Mouse (Mus musculus) frontal cortex, adult 2 months (tissue): ENCODE data around the gene Gm10153. TPM values are rescaled to one million over a fixed set of nuclear protein-coding genes. Genes with fewer than 3 reads are reported as not detected.
"Not testable (repeated sequence)": the region's sequence is repeated elsewhere in the genome, so short reads cannot be mapped to it uniquely, and the experiment has no call there.

Experiments
- DNase-seq, 2 experiments: peaks; one replicate each; pipeline ENCODE4 v3.0.0; 2022; ENCODE audit warnings: low spot score in 1 of 2; ENCODE audit errors: extremely low spot score in 1 of 2
- polyA plus RNA-seq: library from polyadenylated mRNA; depleted of rRNA; stranded (reverse); fragments of >200 nt; gene quantifications from 2 replicates; pipeline ENCODE4 v1.2.3, GENCODE M21; 2012; rRNA removed

Gene Gm10153
- polyA plus RNA-seq, 1 experiment, result not detected

- peak; percentile 3 to 53 for DNase-seq
These were observed 44.7 kb downstream of the Gm10153 start for GRCm38 (mm10) chr7:142145413-142145940.

GRCm38 (mm10) chr7:142144507-142144906 lies 45.7 kb downstream of the Gm10153 start, which contains the start of gene Gm45337:
Gene Gm45337 (minus strand): TSS chr7:142144607.
- no peak for DNase-seq

GRCm38 (mm10) chr7:142143506-142144010 lies 46.6 kb downstream of the Gm10153 start:
- not testable (repeated sequence) for DNase-seq

GRCm38 (mm10) chr7:142140696-142141095 lies 49.5 kb downstream of the Gm10153 start:
- no peak for DNase-seq

Other genes starting within 250 kb of the Gm10153 start
- gene Brsk2, start 240.6 kb downstream of the Gm10153 start, polyA plus RNA-seq, result 115 and 121 TPM in 2 replicates
- 42.2 and 42.9 TPM in 2 replicates for gene Mob2, start 129.3 kb downstream of the Gm10153 start, polyA plus RNA-seq
- gene Dusp8, start 94.5 kb downstream of the Gm10153 start, polyA plus RNA-seq, result 110 and 114 TPM in 2 replicates
- gene Gm45618, start 69.7 kb downstream of the Gm10153 start, polyA plus RNA-seq, result not detected in 2 replicates
- gene Gm39115, start 54.4 kb downstream of the Gm10153 start, polyA plus RNA-seq, result not detected in 2 replicates
- gene Gm45337, start 45.8 kb downstream of the Gm10153 start, polyA plus RNA-seq, result not detected in 2 replicates
- not detected in 2 replicates for gene Gm29735, start 33.3 kb downstream of the Gm10153 start, polyA plus RNA-seq
- gene Gm4553, start 24.6 kb downstream of the Gm10153 start, polyA plus RNA-seq, result not detected in 2 replicates
- gene Krtap5-2, start 14.4 kb downstream of the Gm10153 start, polyA plus RNA-seq, result not detected in 2 replicates
- gene Krtap5-3, start 11.0 kb upstream of the Gm10153 start, polyA plus RNA-seq, result 0.06 and 0.13 TPM in 2 replicates
- gene Gm7579, start 21.5 kb upstream of the Gm10153 start, polyA plus RNA-seq, result not detected in 2 replicates
- not detected in 2 replicates for gene Krtap5-5, start 39.6 kb upstream of the Gm10153 start, polyA plus RNA-seq
- gene Gm40460, start 50.7 kb upstream of the Gm10153 start, polyA plus RNA-seq, result not detected in 2 replicates
- gene Gm2431, start 68.0 kb upstream of the Gm10153 start, polyA plus RNA-seq, result not detected in 2 replicates
- not detected in 2 replicates for gene Gm4559, start 84.0 kb upstream of the Gm10153 start, polyA plus RNA-seq
- gene Krtap5-1, start 106.7 kb upstream of the Gm10153 start, polyA plus RNA-seq, result 0.21 TPM in 1 of 2 replicates, not detected in the other
- not detected in 2 replicates for gene Krtap5-4, start 113.2 kb upstream of the Gm10153 start, polyA plus RNA-seq
- 36.7 and 45.5 TPM in 2 replicates for gene Ifitm10, start 183.4 kb upstream of the Gm10153 start, polyA plus RNA-seq
- gene Gm49369, start 192.3 kb upstream of the Gm10153 start, polyA plus RNA-seq, result 0.17 and 0.40 TPM in 2 replicates
- 383 and 391 TPM in 2 replicates for gene Ctsd, start 197.6 kb upstream of the Gm10153 start, polyA plus RNA-seq
- not detected in 2 replicates for gene Syt8, start 244.5 kb upstream of the Gm10153 start, polyA plus RNA-seq